Mouse (Mus musculus) MEL (cell line): ENCODE results near the gene Slc29a2.

ENCODE experiments used
- CTCF ChIP-seq, 3 experiments: IDR thresholded peaks in 2 of 3; conservative IDR thresholded peaks in 1 of 3; 2 replicates each; pipeline ENCODE4 v1.5.1; 2011 to 2012; ENCODE audit warnings: low read length in 3 of 3, low read depth in 2 of 3, mild to moderate bottlenecking in 2 of 3, improper control_type of control experiment in 1 of 3, inconsistent platforms in 1 of 3, mixed read lengths in 1 of 3, moderate library complexity in 1 of 3; ENCODE audit not compliant: control insufficient read depth in 1 of 3, insufficient read depth in 1 of 3, poor library complexity in 1 of 3, severe bottlenecking in 1 of 3
- EP300 ChIP-seq, 2 experiments: IDR thresholded peaks; 2 replicates each; pipeline ENCODE4 v1.6.1; 2011; ENCODE audit warnings: improper control_type of control experiment in 2 of 2, low read length in 2 of 2, low read depth in 1 of 2, mild to moderate bottlenecking in 1 of 2
- HCFC1 ChIP-seq: IDR thresholded peaks from 2 replicates; pipeline ENCODE4 v1.6.1; 2012; ENCODE audit warnings: low read depth, mild to moderate bottlenecking, inconsistent platforms, low read length, improper control_type of control experiment, moderate library complexity
- USF1 ChIP-seq: IDR thresholded peaks from 2 replicates; pipeline ENCODE4 v1.6.1; 2014; ENCODE audit warnings: low read depth, mild to moderate bottlenecking, inconsistent platforms, low read length, improper control_type of control experiment, moderate library complexity

- peak; percentile 82 to 97 (median 86) for TF ChIP-seq CTCF (IDR thresholded peaks at IDR 0.05 in 2 of 3, conservative IDR thresholded peaks at IDR 0.05 in 1 of 3; ENCODE audit: control insufficient read depth in 1 of 3, insufficient read depth in 1 of 3, low read depth in 2 of 3, low read length in 3 of 3, poor library complexity in 1 of 3, severe bottlenecking in 1 of 3)
- TF ChIP-seq USF1: no peak
- no peak for TF ChIP-seq HCFC1
- TF ChIP-seq EP300 (IDR thresholded peaks at IDR 0.05; ENCODE audit: low read depth in 1 of 2, low read length in 2 of 2): no peak
These were observed 21.8 kb upstream of the Slc29a2 start for GRCm38 (mm10) chr19:5001666-5002406.
